Mouse (Mus musculus): ENCODE measurements around the gene Dnah12. TPM values are rescaled to one million over a fixed set of nuclear protein-coding genes. Genes with fewer than 3 reads are reported as not detected.

Dnah12 gene
- total and polyA plus RNA-seq, 3 experiments, result 0.04 to 0.10 TPM; not detected in 1

DNA sequence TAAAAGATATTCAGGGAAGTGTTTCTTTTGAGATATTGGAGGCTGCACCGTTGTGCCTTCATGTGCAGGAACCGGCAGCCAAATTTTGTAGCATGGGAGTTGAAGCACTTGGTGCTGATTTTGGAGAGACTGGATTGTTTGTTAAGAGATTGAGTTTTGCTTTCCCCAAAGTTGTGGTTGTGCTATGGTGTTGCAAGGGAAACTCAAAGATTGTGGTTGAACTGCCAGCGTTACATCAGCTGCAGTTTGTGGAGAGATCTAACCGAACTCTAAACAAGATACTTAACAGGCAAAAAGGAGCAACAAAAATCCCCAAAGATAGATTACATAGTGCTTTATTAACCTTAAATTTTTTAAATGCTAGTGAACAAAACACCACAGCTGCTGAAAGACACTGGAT, 242.5 kb downstream of the Dnah12 start:
- Histone ChIP-seq H3K9ac (ENCODE audit: control insufficient read depth, low read depth, low read length, poor library complexity, severe bottlenecking) (no peak overlapping the region), H3K9me3 (replicated peaks; ENCODE audit: insufficient read depth, low read length) (no peaks in the 10 kb centered on the region), H3K27me3 (ENCODE audit: control insufficient read depth in 1 of 2, insufficient read depth in 2 of 2, low read length in 2 of 2) (no peaks in the 10 kb centered on the region), H3K4me1 (ENCODE audit: control insufficient read depth in 1 of 2, insufficient read depth in 2 of 2, low read length in 2 of 2) (no peaks in the 10 kb centered on the region), H3K4me3 (ENCODE audit: control insufficient read depth in 1 of 2, insufficient read depth in 1 of 2, low read depth in 2 of 2, low read length in 2 of 2) (no peak overlapping the region), H3K36me3 (ENCODE audit: control insufficient read depth in 1 of 2, insufficient read depth in 2 of 2, low read length in 2 of 2) (no peaks in the 10 kb centered on the region), H3K79me2 (ENCODE audit: control insufficient read depth, insufficient read depth, low read length, poor library complexity) (no peaks in the 10 kb centered on the region), H3K27ac (ENCODE audit: control insufficient read depth, low read depth, low read length) (no peak overlapping the region)
- TF ChIP-seq MXI1 (IDR thresholded peaks at IDR 0.05; ENCODE audit: low read depth, low read length) (no peak), RAD21 (IDR thresholded peaks at IDR 0.05; ENCODE audit: low read depth, low read length) (no peak), POLR2AphosphoS2 (IDR thresholded peaks at IDR 0.05; ENCODE audit: low read length) (no peak), BHLHE40 (IDR thresholded peaks at IDR 0.05; ENCODE audit: borderline replicate concordance, low read depth, low read length) (no peak), ELF1 (IDR thresholded peaks at IDR 0.05; ENCODE audit: low read depth, low read length) (no peak), KAT2A (conservative IDR thresholded peaks at IDR 0.05; ENCODE audit: low read depth, low read length) (no peak), NRF1 (IDR thresholded peaks at IDR 0.05; ENCODE audit: insufficient read depth, low read depth, low read length, poor library complexity, severe bottlenecking) (no peak), TCF12 (IDR thresholded peaks at IDR 0.05; ENCODE audit: low read depth, low read length) (no peak), ZC3H11A (IDR thresholded peaks at IDR 0.05; ENCODE audit: low read depth, low read length) (no peak), UBTF (IDR thresholded peaks at IDR 0.05; ENCODE audit: borderline replicate concordance, insufficient read depth, low read depth, low read length) (no peak), POLR2A (IDR thresholded peaks at IDR 0.05; ENCODE audit: control insufficient read depth in 1 of 2, insufficient read depth in 1 of 2, low read depth in 1 of 2, low read length in 2 of 2, poor library complexity in 1 of 2) (no peak)
- DNase-seq (ENCODE audit: low read depth, low spot score), result no peak

Other genes with a start within 250 kb of the Dnah12 start
- 21.4 and 23.7 TPM in 2 replicates for gene Slmap, start 158.3 kb upstream of the Dnah12 start, total RNA-seq (2012; rRNA removed)
- gene Slmap, start 158.3 kb upstream of the Dnah12 start, polyA plus RNA-seq (2012; ENCODE audit: insufficient read depth in 1 of 2, insufficient read length in 2 of 2, low read depth in 1 of 2, low replicate concordance in 2 of 2, missing spikeins in 1 of 2), result 10 to 100 TPM in 1 of 2 experiments, not detected in 1; 41.9 TPM
- gene Dennd6a, start 119.4 kb upstream of the Dnah12 start, total RNA-seq (2012; rRNA removed), result 13.1 and 14.6 TPM in 2 replicates
- 10 to 100 TPM; 13.6 to 40.0 TPM for gene Dennd6a, start 119.4 kb upstream of the Dnah12 start, polyA plus RNA-seq (2012; ENCODE audit: insufficient read depth in 1 of 2, insufficient read length in 2 of 2, low read depth in 1 of 2, low replicate concordance in 2 of 2, missing spikeins in 1 of 2)
- gene Arf4, start 55.2 kb upstream of the Dnah12 start, total RNA-seq (2012; rRNA removed), result 50.9 and 51.5 TPM in 2 replicates
- gene Arf4, start 55.2 kb upstream of the Dnah12 start, polyA plus RNA-seq (2012; ENCODE audit: insufficient read depth in 1 of 2, insufficient read length in 2 of 2, low read depth in 1 of 2, low replicate concordance in 2 of 2, missing spikeins in 1 of 2), result 10 to 100 TPM in 1 of 2 experiments, not detected in 1; 87.6 TPM
- gene Pde12, start 23.4 kb upstream of the Dnah12 start, total RNA-seq (2012; rRNA removed), result 15.7 and 18.0 TPM in 2 replicates
- gene Pde12, start 23.4 kb upstream of the Dnah12 start, polyA plus RNA-seq (2012; ENCODE audit: insufficient read depth in 1 of 2, insufficient read length in 2 of 2, low read depth in 1 of 2, low replicate concordance in 2 of 2, missing spikeins in 1 of 2), result 10 to 100 TPM in 1 of 2 experiments, not detected in 1; 19.8 TPM
- not detected in 2 replicates for gene Asb14, start 201.3 kb downstream of the Dnah12 start, total RNA-seq (2012; rRNA removed)
- under 1 TPM in 1 of 2 experiments, not detected in 1; 0.06 TPM for gene Asb14, start 201.3 kb downstream of the Dnah12 start, polyA plus RNA-seq (2012; ENCODE audit: insufficient read depth in 1 of 2, insufficient read length in 2 of 2, low read depth in 1 of 2, low replicate concordance in 2 of 2, missing spikeins in 1 of 2)

Measured in MEL (cell line).